Mouse (Mus musculus) bone marrow macrophage, adult 2 months (primary cell): ENCODE data around the gene Frmd4a.

Experiments used
- CTCF ChIP-seq: IDR thresholded peaks from 2 replicates; pipeline ENCODE4 v1.5.1; 2012; ENCODE audit warnings: low read depth, mild to moderate bottlenecking, low read length, moderate library complexity
- POLR2A ChIP-seq: IDR thresholded peaks from 2 replicates; pipeline ENCODE4 v1.6.1; 2012; ENCODE audit warnings: mild to moderate bottlenecking, low read depth, low read length, borderline replicate concordance

DNA sequence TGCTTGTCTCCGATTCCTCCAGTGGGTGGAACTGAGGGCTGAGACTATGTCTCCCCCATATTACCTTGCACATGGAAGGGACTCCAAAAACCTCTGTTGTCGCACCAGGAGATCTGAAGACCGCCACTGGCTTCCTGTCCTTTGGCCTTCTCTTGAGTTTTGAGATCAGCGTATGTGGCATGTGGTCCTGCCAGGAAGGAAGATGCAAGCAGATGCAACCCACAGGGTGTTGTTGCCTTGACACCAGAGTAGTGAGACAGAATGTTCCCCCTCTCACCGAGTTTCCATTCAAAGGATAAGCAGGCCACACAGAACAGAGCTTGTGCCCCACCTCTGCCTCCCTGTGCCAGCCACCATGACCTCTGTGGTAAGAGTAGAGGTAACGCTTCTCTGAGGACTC lies 563.1 kb downstream of the Frmd4a start:
- TF ChIP-seq POLR2A: no peak
- TF ChIP-seq CTCF: no peak
